Mouse (Mus musculus): ENCODE results near the gene Ttc8. TPM values are rescaled to one million over a fixed set of nuclear protein-coding genes. Genes with fewer than 3 reads are reported as not detected.

Ttc8 gene
- total RNA-seq, 2 experiments from 2014 or later, result 0.73 TPM; not detected in 1

GRCm38 (mm10) chr12:99024430-99024960 is 104.1 kb downstream of the Ttc8 start:
- ATAC-seq (ENCODE audit: poor library complexity, severe bottlenecking), result no peak

GRCm38 (mm10) chr12:99026291-99026690 is 105.9 kb downstream of the Ttc8 start:
- no peak for ATAC-seq (ENCODE audit: poor library complexity, severe bottlenecking)

- no peak for ATAC-seq (ENCODE audit: poor library complexity, severe bottlenecking)
Observed at GRCm38 (mm10) chr12:99028665-99029064, 108.3 kb downstream of the Ttc8 start.

- no peak for ATAC-seq (ENCODE audit: poor library complexity, severe bottlenecking)
Observed at GRCm38 (mm10) chr12:99030022-99030421, 109.6 kb downstream of the Ttc8 start.

Other genes starting within 250 kb of the Ttc8 start
- gene Ptpn21, start 183.2 kb upstream of the Ttc8 start, total RNA-seq (2015), result 1.7 and 2.7 TPM in 2 replicates
- 1.1 and 1.6 TPM in 2 replicates for gene Ptpn21, start 183.2 kb upstream of the Ttc8 start, total RNA-seq (2017)
- gene Zc3h14, start 173.6 kb upstream of the Ttc8 start, total RNA-seq (2015), result 102 and 119 TPM in 2 replicates
- 55.7 and 57.8 TPM in 2 replicates for gene Zc3h14, start 173.6 kb upstream of the Ttc8 start, total RNA-seq (2017)
- gene Eml5, start 19.1 kb upstream of the Ttc8 start, total RNA-seq (2015), result 4.4 and 4.7 TPM in 2 replicates
- gene Eml5, start 19.1 kb upstream of the Ttc8 start, total RNA-seq (2017), result 3.9 and 4.6 TPM in 2 replicates